Mouse (Mus musculus): Measurements from ENCODE around the gene Gm5965.

GRCm38 (mm10) chr16:88826095-88826652 is 48.5 kb downstream of the Gm5965 start, which contains the start of gene Krtap14:
- TF ChIP-seq POLR2A (IDR thresholded peaks at IDR 0.05; ENCODE audit: extremely low read depth, insufficient read depth, low read length) = no peak
- no peak for TF ChIP-seq CTCF (IDR thresholded peaks at IDR 0.05; ENCODE audit: extremely low read depth, insufficient read depth, low read length)

All from cortical plate, adult 2 months (tissue).